Mouse (Mus musculus): ENCODE data around the gene Btbd1. TPM values are rescaled to one million over a fixed set of nuclear protein-coding genes. Genes with fewer than 3 reads are reported as not detected.

The Btbd1 gene
- 74.6 and 91.0 TPM in 2 replicates for total RNA-seq (2014; fragmentation: Nextera tagmentation)
- 91.8 and 102 TPM in 2 replicates for total RNA-seq (2017)
- polyA plus RNA-seq (2012) = 9.2 and 10.7 TPM in 2 replicates

- no peaks in the 10 kb centered on the region for H3K9me3 ChIP-seq (replicated peaks)
- ATAC-seq (ENCODE audit: extremely low read depth, insufficient number of reproducible peaks, low FRiP score, poor library complexity, severe bottlenecking) = peak; percentile 50; the same call in 1 of the 2 replicates
- H3K4me1 ChIP-seq (ENCODE audit: insufficient read depth, low read depth, low read length) = peaks cover 41% of the 10 kb centered on the region
- H3K4me3 ChIP-seq (ENCODE audit: low read depth, low read length) = peak within 1 kb of the TSS; percentile 93
- peak; percentile 87 for DNase-seq (ENCODE audit: low spot score)
- H3K36me3 ChIP-seq (replicated peaks) = peaks cover 11% of the 10 kb centered on the region
- no peaks in the 10 kb centered on the region for H3K27me3 ChIP-seq (ENCODE audit: insufficient read depth, low read length)
- TF ChIP-seq GATA2 (IDR thresholded peaks at IDR 0.05; ENCODE audit: borderline replicate concordance, low read depth, low read length) (no peak), TAL1 (conservative IDR thresholded peaks at IDR 0.05; ENCODE audit: low read depth, low read length) (no peak), POLR2AphosphoS5 (IDR thresholded peaks at IDR 0.05; ENCODE audit: insufficient replicate concordance, low read depth, low read length) (no peak), CTCF (IDR thresholded peaks at IDR 0.05; ENCODE audit: low read depth, low read length) (no peak), GATA1 (IDR thresholded peaks at IDR 0.05; ENCODE audit: borderline replicate concordance, low read length) (no peak)
These were observed at the start of gene Btbd1 for GRCm38 (mm10) chr7:81829379-81829894. Btbd1 (minus strand) TSS chr7:81829431.

GRCm38 (mm10) chr7:81875372-81875771, 46.1 kb upstream of the Btbd1 start:
- ATAC-seq (ENCODE audit: extremely low read depth, insufficient number of reproducible peaks, low FRiP score, poor library complexity, severe bottlenecking) (no peak), DNase-seq (ENCODE audit: low spot score) (no peak)
- H3K9me3 ChIP-seq (replicated peaks) = no peaks in the 10 kb centered on the region
- H3K4me1 ChIP-seq (ENCODE audit: insufficient read depth, low read depth, low read length) = no peaks in the 10 kb centered on the region
- H3K4me3 ChIP-seq (ENCODE audit: low read depth, low read length) = no peak overlapping the region
- TF ChIP-seq GATA1 (IDR thresholded peaks at IDR 0.05; ENCODE audit: borderline replicate concordance, low read length) (no peak), POLR2AphosphoS5 (IDR thresholded peaks at IDR 0.05; ENCODE audit: insufficient replicate concordance, low read depth, low read length) (no peak), TAL1 (conservative IDR thresholded peaks at IDR 0.05; ENCODE audit: low read depth, low read length) (no peak), GATA2 (IDR thresholded peaks at IDR 0.05; ENCODE audit: borderline replicate concordance, low read depth, low read length) (no peak)
- H3K36me3 ChIP-seq (replicated peaks) = no peaks in the 10 kb centered on the region
- peaks cover 6% of the 10 kb centered on the region; the same call in 1 of the 2 replicates for H3K27me3 ChIP-seq (ENCODE audit: insufficient read depth, low read length)

- Histone ChIP-seq H3K27me3 (ENCODE audit: insufficient read depth, low read length) (peaks cover 6% of the 10 kb centered on the region; the same call in 1 of the 2 replicates), H3K4me3 (ENCODE audit: low read depth, low read length) (no peak overlapping the region), H3K36me3 (replicated peaks) (no peaks in the 10 kb centered on the region), H3K4me1 (ENCODE audit: insufficient read depth, low read depth, low read length) (no peaks in the 10 kb centered on the region), H3K9me3 (replicated peaks) (no peaks in the 10 kb centered on the region)
- ATAC-seq (ENCODE audit: extremely low read depth, insufficient number of reproducible peaks, low FRiP score, poor library complexity, severe bottlenecking) = no peak
- no peak for DNase-seq (ENCODE audit: low spot score)
- TF ChIP-seq GATA1 (IDR thresholded peaks at IDR 0.05; ENCODE audit: borderline replicate concordance, low read length) (no peak), TAL1 (conservative IDR thresholded peaks at IDR 0.05; ENCODE audit: low read depth, low read length) (no peak), CTCF (IDR thresholded peaks at IDR 0.05; ENCODE audit: low read depth, low read length) (no peak)
These were observed 45.4 kb upstream of the Btbd1 start for GRCm38 (mm10) chr7:81874636-81875035.

GRCm38 (mm10) chr7:81873807-81874206, 44.6 kb upstream of the Btbd1 start:
- TF ChIP-seq CTCF (IDR thresholded peaks at IDR 0.05; ENCODE audit: low read depth, low read length) (no peak), POLR2AphosphoS5 (IDR thresholded peaks at IDR 0.05; ENCODE audit: insufficient replicate concordance, low read depth, low read length) (no peak), TAL1 (conservative IDR thresholded peaks at IDR 0.05; ENCODE audit: low read depth, low read length) (no peak), GATA1 (IDR thresholded peaks at IDR 0.05; ENCODE audit: borderline replicate concordance, low read length) (no peak), GATA2 (IDR thresholded peaks at IDR 0.05; ENCODE audit: borderline replicate concordance, low read depth, low read length) (no peak)
- Histone ChIP-seq H3K4me1 (ENCODE audit: insufficient read depth, low read depth, low read length) (no peaks in the 10 kb centered on the region), H3K4me3 (ENCODE audit: low read depth, low read length) (no peak overlapping the region), H3K27me3 (ENCODE audit: insufficient read depth, low read length) (peaks cover 6% of the 10 kb centered on the region; the same call in 1 of the 2 replicates), H3K9me3 (replicated peaks) (no peaks in the 10 kb centered on the region), H3K36me3 (replicated peaks) (no peaks in the 10 kb centered on the region)
- no peak for ATAC-seq (ENCODE audit: extremely low read depth, insufficient number of reproducible peaks, low FRiP score, poor library complexity, severe bottlenecking)
- no peak for DNase-seq (ENCODE audit: low spot score)

- no peaks in the 10 kb centered on the region for H3K9me3 ChIP-seq (replicated peaks)
- no peak overlapping the region for H3K4me3 ChIP-seq (ENCODE audit: low read depth, low read length)
- no peaks in the 10 kb centered on the region for H3K4me1 ChIP-seq (ENCODE audit: insufficient read depth, low read depth, low read length)
- H3K36me3 ChIP-seq (replicated peaks) = no peaks in the 10 kb centered on the region
- TF ChIP-seq POLR2AphosphoS5 (IDR thresholded peaks at IDR 0.05; ENCODE audit: insufficient replicate concordance, low read depth, low read length) (no peak), GATA2 (IDR thresholded peaks at IDR 0.05; ENCODE audit: borderline replicate concordance, low read depth, low read length) (no peak), TAL1 (conservative IDR thresholded peaks at IDR 0.05; ENCODE audit: low read depth, low read length) (no peak), CTCF (IDR thresholded peaks at IDR 0.05; ENCODE audit: low read depth, low read length) (no peak), GATA1 (IDR thresholded peaks at IDR 0.05; ENCODE audit: borderline replicate concordance, low read length) (no peak)
- ATAC-seq (ENCODE audit: extremely low read depth, insufficient number of reproducible peaks, low FRiP score, poor library complexity, severe bottlenecking) = no peak
- no peak for DNase-seq (ENCODE audit: low spot score)
- peaks cover 6% of the 10 kb centered on the region; the same call in 1 of the 2 replicates for H3K27me3 ChIP-seq (ENCODE audit: insufficient read depth, low read length)
These were observed 43.3 kb upstream of the Btbd1 start for GRCm38 (mm10) chr7:81872493-81873013.

GRCm38 (mm10) chr7:81868158-81868557, 38.9 kb upstream of the Btbd1 start:
- TF ChIP-seq CTCF (IDR thresholded peaks at IDR 0.05; ENCODE audit: low read depth, low read length) (peak; percentile 91), POLR2AphosphoS5 (IDR thresholded peaks at IDR 0.05; ENCODE audit: insufficient replicate concordance, low read depth, low read length) (no peak), GATA1 (IDR thresholded peaks at IDR 0.05; ENCODE audit: borderline replicate concordance, low read length) (no peak)
- H3K36me3 ChIP-seq (replicated peaks) = no peaks in the 10 kb centered on the region
- H3K9me3 ChIP-seq (replicated peaks) = no peaks in the 10 kb centered on the region
- no peak overlapping the region for H3K4me3 ChIP-seq (ENCODE audit: low read depth, low read length)
- peaks cover 15% of the 10 kb centered on the region; the same call in 1 of the 2 replicates for H3K27me3 ChIP-seq (ENCODE audit: insufficient read depth, low read length)
- ATAC-seq (ENCODE audit: extremely low read depth, insufficient number of reproducible peaks, low FRiP score, poor library complexity, severe bottlenecking) (peak; percentile 57), DNase-seq (ENCODE audit: low spot score) (peak; percentile 65)
- peaks cover 11% of the 10 kb centered on the region for H3K4me1 ChIP-seq (ENCODE audit: insufficient read depth, low read depth, low read length)
